Mouse (Mus musculus): ENCODE measurements at regions not wholly inside any gene's neighbourhood (a gene's known extent, or its start where the extent isn't known, plus 50 kb on each side); places are given as distances from the start of the nearest gene placed in this dataset.

DNA sequence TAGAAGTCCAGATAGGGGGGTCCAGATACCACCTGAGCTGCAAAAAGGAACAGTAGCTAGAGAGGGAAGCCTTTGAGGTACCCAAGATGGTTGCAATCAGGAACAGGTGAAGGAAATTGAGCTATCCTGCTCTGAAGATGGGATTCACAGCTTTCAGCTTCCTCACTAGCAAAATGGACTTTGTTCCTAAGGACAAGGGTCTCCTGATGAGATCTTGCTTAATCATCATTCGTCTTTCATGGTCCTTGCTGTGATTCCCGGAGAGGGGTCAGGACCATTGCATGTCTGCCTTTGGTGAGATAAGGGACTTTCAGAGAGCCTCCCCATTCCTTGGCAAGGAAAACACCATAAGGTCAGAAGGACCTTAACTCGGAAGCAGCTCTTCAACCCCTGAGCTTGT, 549.4 kb upstream of the Mgmt start:
- TF ChIP-seq CTCF (IDR thresholded peaks at IDR 0.05; ENCODE audit: insufficient read depth, low read length), result no peak
- TF ChIP-seq POLR2A (IDR thresholded peaks at IDR 0.05; ENCODE audit: borderline replicate concordance, extremely low read depth, low read depth, low read length), result no peak

All from lung, adult 2 months (tissue).